Mouse (Mus musculus) heart, adult 9 months (tissue): ENCODE data around the gene Jak3.

Experiments used
- DNase-seq, 2 experiments: peaks; one replicate each; pipeline ENCODE4 v3.0.0; 2022; ENCODE audit warnings: low spot score in 2 of 2

Gene Jak3

DNA sequence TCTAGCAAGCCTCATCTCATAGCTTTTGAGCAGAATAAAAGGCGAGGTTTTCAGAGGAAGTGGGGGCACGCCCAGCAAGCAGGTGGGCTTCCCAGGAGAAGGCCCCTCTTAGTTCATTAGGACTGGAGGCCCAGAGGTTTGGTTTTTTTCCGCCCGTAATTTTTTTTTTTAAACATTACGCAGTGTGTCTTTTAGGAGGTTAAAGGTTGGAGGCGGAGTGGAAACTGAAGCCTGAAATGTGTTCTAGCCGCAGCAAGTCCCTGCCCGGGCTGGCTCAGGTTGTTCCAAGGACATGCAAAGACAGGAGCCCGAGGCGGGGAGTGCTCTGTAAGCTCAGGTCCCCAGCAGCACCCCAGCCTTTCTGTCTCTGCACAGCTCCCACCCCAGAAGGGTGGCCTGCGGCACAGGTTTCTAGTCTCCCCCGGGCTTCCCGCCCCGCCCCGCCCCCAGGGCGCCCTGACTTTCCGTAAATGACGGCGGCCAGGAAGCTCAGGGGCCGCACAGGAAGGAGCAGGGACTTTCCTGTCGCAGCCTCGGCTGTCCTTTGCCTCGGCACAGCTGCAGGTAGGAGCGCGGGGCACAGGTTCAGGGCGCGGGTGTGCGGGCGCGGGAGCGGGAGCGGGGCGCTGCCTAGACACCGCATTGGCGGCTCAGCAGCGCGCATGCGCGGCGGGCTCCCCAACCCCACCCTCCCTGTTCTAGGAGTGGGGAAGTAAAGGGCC lies at the start of gene Jak3:
Jak3 (plus strand) TSS at position 277 of the 722 bp plus-strand sequence.
- DNase-seq, result peak; percentile 64 to 70

DNA sequence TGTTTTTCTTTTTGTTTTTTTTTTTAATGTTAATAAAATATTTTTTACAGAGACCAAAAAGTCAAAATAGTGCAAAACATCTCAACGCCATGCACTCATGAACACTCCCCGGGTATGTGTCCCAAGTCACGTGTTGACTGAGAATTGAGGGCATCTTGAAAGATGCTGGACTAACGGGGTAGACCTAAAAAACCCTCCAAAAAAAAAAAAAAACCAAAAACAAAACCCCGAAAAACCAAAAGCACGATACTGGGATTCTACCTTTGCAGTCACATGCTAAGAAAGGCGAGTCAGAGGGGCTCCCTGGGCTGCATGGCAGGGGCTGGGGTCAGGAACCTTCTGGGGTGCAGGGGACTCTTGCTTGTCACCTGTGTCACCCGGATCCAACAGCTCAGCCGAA lies 49.3 kb upstream of the Jak3 start:
- no peak for DNase-seq

- peak in 1 of 2 experiments; percentile 38 for DNase-seq
Observed at GRCm38 (mm10) chr8:71627265-71628099, 48.6 kb upstream of the Jak3 start.

GRCm38 (mm10) chr8:71628396-71629095 lies 47.5 kb upstream of the Jak3 start:
- DNase-seq, result no peak

DNA sequence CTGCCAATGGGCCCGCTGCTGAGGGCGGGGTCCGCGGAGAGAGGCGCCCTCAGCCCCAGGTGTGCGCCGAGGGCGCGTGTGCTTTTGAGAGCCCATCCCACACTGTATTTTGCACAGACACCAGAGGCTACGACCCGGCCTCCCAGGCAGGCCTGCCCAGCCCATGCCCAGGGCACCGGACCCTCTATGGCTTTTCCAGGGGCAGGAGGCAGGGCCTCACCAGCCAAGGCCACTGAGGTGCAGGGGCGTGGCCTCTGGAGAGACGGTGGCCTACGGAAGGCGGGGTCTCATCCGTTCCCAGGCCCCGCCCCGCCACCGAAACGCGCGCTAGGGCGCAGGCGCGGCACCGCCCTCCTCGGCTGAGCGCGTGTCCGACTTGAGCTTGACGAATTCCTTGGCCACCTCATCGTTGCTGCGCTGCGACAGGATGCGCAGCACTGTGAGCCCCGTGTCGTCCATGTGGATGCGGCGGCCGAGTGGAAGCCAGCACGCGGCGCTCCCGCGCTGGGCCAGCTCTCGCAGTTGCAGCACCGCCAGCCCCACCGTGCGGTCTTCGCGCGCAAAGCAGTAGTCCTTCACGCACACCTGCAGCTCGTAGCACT lies 46.9 kb upstream of the Jak3 start:
- DNase-seq, result peak; percentile 94

- peak; percentile 33 to 40 for DNase-seq
Observed at GRCm38 (mm10) chr8:71629781-71630212, 46.3 kb upstream of the Jak3 start.

DNA sequence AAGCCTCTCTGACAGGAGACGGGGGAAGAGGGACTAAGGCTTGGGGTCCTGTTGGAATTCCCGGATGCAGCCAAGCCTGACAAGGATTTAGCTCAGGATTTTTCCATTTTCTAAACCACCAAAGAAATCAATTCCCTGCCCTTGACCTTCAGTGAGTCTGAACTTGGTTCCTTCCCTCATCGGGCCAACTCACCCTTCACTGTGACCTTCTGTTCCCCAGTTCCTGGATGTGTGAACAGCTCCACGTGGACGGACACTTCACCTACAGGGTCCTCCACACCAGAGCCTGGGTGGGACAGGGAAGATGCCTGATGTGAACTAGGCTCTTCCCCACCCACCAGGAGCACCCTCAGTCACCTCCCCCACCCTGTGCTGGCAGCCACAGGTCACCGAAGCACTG lies 45.3 kb upstream of the Jak3 start:
- DNase-seq, result no peak

DNA sequence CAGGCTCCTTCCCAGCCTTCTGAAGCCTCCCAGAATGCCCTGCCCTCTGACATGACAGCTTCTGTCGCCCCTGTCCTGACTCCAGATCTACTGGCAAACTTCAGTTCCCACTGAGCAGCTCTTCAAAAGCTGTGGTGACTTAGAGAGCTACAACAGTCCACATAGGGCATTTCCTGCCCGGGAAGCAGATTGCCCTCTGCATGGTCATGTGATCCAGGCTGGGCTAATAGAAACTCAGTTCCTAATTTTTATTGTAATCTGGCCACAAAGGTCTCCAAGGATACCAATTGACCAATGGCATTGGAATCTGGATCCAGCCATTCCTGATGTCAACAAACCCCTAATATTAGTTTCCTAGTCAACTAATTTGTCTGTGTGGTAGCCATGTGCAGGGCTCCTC lies 44.2 kb upstream of the Jak3 start:
- DNase-seq, result no peak

GRCm38 (mm10) chr8:71633164-71633563 lies 42.9 kb upstream of the Jak3 start:
- DNase-seq, result peak; percentile 23 to 38

GRCm38 (mm10) chr8:71633981-71634667 lies 42.0 kb upstream of the Jak3 start:
- peak in 1 of 2 experiments; percentile 19 for DNase-seq

- no peak for DNase-seq
Observed at GRCm38 (mm10) chr8:71637149-71638095, 38.7 kb upstream of the Jak3 start.

DNA sequence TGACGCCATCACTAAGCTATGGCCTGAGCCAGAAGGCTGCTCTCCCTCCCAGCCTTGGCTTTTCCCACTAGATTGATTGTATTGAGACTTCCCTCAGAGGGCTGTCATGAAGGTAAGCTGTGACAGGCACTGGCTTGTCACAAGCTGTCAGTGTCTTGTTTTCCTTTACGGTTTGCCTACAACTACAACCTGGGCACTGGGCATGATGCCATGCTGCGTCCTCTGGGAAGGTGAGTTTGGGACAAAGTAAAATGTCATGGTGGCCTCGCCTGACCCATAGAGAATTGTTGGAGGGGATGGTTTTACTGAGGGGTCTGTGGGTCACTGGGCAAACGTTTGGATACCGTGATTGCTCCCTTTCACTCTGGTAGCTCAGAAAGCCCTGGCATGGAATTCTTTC lies 37.8 kb upstream of the Jak3 start:
- no peak for DNase-seq

- DNase-seq, result no peak
Observed at GRCm38 (mm10) chr8:71639318-71639717, 36.8 kb upstream of the Jak3 start.

DNA sequence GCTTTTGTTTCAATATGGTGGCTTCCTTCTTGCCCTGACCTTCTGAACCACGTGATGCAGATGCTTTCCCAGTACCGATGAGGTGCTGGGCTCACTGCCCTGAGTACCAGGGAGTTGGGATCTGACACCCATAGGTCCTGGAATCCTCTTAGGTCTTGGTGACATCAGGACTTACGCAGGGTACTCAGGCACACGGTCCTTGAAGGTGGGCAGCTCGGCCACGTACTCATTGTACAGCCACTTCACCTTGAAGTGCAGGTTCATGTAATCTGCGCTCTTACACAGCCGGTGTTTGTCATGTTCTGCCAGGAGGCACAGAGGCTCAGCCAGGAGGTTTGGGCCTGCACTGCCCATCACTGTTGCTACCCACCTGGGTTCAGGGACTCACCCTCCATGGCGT lies 30.6 kb upstream of the Jak3 start:
- no peak for DNase-seq

DNA sequence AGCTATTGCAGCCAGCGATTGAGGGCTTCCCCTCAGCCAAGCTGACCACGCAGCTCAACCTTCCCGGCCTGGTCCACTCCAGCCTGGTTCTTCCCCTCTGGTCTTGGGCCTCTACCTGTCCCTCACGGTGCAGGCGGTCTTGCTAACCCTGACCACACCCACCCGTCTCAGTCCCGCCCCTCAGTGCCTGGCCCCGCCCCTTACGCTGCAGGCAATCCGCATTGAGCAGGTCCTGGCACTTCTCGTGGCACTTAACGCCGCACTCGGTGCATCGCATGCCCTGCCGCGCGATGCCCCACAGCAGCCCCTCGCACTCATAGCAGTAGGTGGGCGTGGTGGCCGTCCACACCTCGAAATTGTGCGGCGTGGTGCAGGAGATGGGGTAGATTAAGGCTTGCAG lies 21.5 kb upstream of the Jak3 start:
- DNase-seq, result no peak

DNA sequence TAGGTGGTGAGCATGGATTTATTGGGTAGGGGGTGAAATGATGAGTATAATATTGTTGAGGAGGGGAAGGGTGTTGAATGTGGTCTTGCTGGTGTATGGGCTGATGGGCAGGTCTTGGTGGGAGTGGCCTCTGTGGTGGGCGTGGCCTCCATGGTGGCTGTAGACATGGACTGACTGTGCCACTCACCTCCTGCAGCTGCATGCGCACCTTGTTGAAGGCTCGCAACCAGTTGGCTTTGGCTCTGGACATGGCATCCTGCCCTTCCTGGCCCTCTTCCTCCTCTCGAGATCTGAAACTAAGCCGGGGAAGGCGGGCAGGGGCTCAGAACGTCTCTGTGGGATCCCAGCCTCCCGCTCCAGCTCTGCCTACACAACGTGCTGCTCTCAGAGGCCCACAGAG lies 18.3 kb upstream of the Jak3 start:
- DNase-seq, result no peak

GRCm38 (mm10) chr8:71658515-71659049 lies 17.5 kb upstream of the Jak3 start:
- DNase-seq, result no peak

DNA sequence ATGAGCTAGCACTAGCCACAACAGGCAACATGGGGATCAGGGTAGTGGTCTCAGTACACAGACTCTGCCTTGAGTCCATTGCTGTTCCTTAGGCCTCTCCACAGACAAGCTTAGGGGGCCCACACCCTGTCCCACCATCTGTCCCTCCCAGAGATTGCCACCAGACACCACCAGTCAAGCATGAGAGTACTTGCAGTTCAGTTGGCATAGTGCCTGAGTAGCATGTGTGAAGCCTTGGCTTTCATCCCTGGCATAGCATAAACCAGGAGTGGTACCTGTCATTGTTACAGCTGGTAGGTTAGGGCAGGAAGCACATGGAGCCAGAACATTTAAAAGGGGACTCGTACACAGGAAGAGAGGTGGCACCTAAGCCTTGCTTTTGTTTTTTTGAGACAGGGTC lies 16.3 kb upstream of the Jak3 start:
- no peak for DNase-seq

DNA sequence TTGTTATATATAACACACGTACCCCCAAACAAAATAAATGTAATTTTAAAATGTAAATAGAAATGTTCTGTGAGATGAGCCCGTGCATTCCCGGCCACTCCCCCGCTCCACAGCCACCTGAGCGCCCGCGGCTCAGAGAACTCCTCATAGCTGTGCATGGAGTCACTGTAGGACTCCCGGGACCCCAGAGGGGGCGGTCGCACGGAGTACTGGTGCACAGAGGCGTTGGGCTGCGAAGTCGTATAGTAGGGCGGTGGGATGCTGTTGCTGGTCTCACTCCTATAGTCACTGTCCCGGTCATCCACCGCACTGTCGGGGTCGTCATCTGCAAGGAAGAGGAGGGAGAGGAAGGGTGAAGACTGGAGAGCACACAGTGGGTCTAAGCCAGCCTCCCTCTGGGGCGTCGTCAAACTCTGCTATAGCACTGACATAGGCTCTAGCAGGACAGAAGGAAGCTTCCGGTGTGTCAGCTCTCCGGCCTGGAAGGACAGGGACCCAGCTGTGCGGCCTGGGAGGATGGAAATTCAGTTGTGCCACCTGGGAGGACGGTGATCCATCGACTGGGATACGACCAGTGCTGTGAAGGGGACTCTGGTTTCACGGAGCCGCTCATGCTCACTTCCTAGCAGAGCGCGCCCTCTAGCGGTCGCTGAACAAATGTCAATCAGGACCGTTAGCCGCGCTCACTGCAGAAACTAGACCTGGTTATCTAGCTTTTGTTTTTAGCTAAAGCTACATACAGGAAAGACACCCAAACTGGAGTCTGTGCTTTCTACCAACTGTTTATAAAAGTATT lies 15.6 kb upstream of the Jak3 start:
- DNase-seq, result peak; percentile 48 to 77
